Mouse (Mus musculus) CH12F3 (cell line): Measurements from ENCODE around the gene Podxl2.

Experiments used
- in situ Hi-C: fragments of 300-500 bp; cut with MboI; formaldehyde crosslinking; loops from 2 replicates; pipeline ENCODE4 v1.14.3; 2020; ENCODE audit warnings: low sequenced_read_pairs

Podxl2 gene

GRCm38 (mm10) chr6:88889410-88890042, 14.7 kb upstream of the Podxl2 start:
- in situ Hi-C loops: no loop called here

GRCm38 (mm10) chr6:88886417-88886967, 11.6 kb upstream of the Podxl2 start:
- in situ Hi-C loops: no loop called here

- in situ Hi-C loops: no loop called here
Observed at GRCm38 (mm10) chr6:88885644-88886416, 11.0 kb upstream of the Podxl2 start.

- in situ Hi-C loops: no loop called here
Observed at GRCm38 (mm10) chr6:88884690-88885089, 9.8 kb upstream of the Podxl2 start.

GRCm38 (mm10) chr6:88884195-88884594, 9.4 kb upstream of the Podxl2 start:
- in situ Hi-C loops: no loop called here

- in situ Hi-C loops: no loop called here
Observed at GRCm38 (mm10) chr6:88881334-88881733, 6.5 kb upstream of the Podxl2 start.

GRCm38 (mm10) chr6:88879471-88879870, 4.6 kb upstream of the Podxl2 start:
- in situ Hi-C loops: no loop called here

GRCm38 (mm10) chr6:88873965-88874867, 628 bp downstream of the Podxl2 start:
- in situ Hi-C loops: no loop called here

GRCm38 (mm10) chr6:88872811-88873210, 2.0 kb downstream of the Podxl2 start:
- in situ Hi-C loops: no loop called here

GRCm38 (mm10) chr6:88871546-88871945, 3.3 kb downstream of the Podxl2 start:
- in situ Hi-C loops: no loop called here

GRCm38 (mm10) chr6:88870594-88870993, 4.2 kb downstream of the Podxl2 start:
- in situ Hi-C loops: no loop called here

- in situ Hi-C loops: no loop called here
Observed at GRCm38 (mm10) chr6:88869459-88869858, 5.4 kb downstream of the Podxl2 start.

- in situ Hi-C loops: no loop called here
Observed at GRCm38 (mm10) chr6:88865704-88866103, 9.1 kb downstream of the Podxl2 start.

- in situ Hi-C loops: no loop called here
Observed at GRCm38 (mm10) chr6:88860914-88861313, 13.9 kb downstream of the Podxl2 start.

GRCm38 (mm10) chr6:88858341-88858740, 16.5 kb downstream of the Podxl2 start:
- in situ Hi-C loops: loop anchor here (5.0 kb wide), 1 partner anchor 306 kb away; no protein-coding TSS in a partner anchor

- in situ Hi-C loops: loop anchor here (5.0 kb wide), 1 partner anchor 306 kb away; no protein-coding TSS in a partner anchor
Observed at GRCm38 (mm10) chr6:88857830-88858229, 17.0 kb downstream of the Podxl2 start.

GRCm38 (mm10) chr6:88857249-88857648, 17.6 kb downstream of the Podxl2 start:
- in situ Hi-C loops: loop anchor here (5.0 kb wide), 1 partner anchor 305 kb away; no protein-coding TSS in a partner anchor

- in situ Hi-C loops: loop anchor here (5.0 kb wide), 1 partner anchor 303 kb away; no protein-coding TSS in a partner anchor
Observed at GRCm38 (mm10) chr6:88855636-88856035, 19.2 kb downstream of the Podxl2 start.

GRCm38 (mm10) chr6:88854509-88854908, 20.3 kb downstream of the Podxl2 start:
- in situ Hi-C loops: no loop called here

- in situ Hi-C loops: no loop called here
Observed at GRCm38 (mm10) chr6:88850034-88850433, 24.8 kb downstream of the Podxl2 start.

GRCm38 (mm10) chr6:88849270-88849669, 25.6 kb downstream of the Podxl2 start:
- in situ Hi-C loops: no loop called here
